Mouse (Mus musculus) left cerebral cortex, postnatal 25 days (tissue): ENCODE data around the gene Adamts9. TPM values are rescaled to one million over a fixed set of nuclear protein-coding genes. Genes with fewer than 3 reads are reported as not detected.

Experiments used
- DNase-seq, 2 experiments: peaks; one replicate each; pipeline ENCODE4 v3.0.0; 2022; ENCODE audit warnings: low spot score in 2 of 2, mixed read lengths in 1 of 2
- intact Hi-C: fragments of 180-260 bp; cut with DNase I; formaldehyde crosslinking; loops from one replicate; pipeline ENCODE4 v1.15.1; 2025
- total RNA-seq, 2 experiments: library from RNA; stranded (reverse); gene quantifications; 2 replicates each; pipeline ENCODE4 v1.2.3; 2021

The Adamts9 gene
- total RNA-seq, 2 experiments from 2014 or later: 2.9 to 3.0 TPM

DNA sequence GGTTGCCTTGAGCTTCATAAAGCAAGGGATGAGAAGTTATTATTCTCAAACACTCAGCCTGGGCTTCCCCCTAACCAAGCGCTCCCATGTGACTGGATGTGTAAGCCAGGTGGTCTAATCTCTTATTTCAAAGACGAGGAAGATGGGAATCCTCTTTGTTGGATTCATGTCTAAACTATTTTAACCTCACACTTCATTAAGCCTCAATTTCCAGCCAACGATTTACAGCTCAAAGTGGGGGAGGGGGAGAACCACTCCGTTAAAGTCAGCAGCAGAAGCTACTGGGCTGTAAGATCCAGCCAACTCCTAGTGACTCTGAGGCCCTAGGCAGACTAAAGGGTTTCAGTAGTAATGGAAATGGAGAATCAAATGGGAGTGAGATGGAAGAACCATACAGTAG, 71.5 kb downstream of the Adamts9 start:
- no peak for DNase-seq
- intact Hi-C loops: no loop called here

DNA sequence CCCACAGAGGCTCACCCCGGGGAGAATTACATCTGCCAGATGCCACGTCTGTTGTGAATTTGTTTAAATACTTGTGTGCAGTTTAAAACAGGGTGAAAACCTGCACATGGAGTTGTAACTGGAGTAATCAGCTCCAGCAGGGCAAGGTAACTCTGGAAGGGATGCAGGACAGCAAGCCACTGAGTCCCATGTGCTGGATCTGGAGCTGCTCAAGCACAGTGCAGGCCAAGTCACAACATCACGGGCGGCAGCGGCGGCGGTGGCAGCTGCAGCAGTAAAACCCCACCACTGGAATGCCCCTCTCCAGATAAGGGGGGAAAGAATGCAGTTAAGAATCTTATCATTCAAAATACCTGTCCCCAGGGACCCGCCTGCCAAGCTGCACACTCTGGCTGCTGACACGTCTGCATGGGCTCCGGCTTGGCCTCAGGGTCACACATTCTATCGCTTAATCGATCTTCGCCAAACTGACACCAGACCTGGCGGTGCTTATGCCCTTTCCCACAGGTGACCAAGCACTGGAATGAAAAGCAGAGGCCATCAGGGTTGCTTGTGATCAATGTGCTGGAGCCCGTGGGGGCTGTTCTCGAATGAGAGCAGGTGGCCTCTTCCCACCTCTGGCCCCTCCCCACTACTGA, 73.6 kb downstream of the Adamts9 start:
- no peak for DNase-seq
- intact Hi-C loops: no loop called here

GRCm38 (mm10) chr6:92869089-92869581, 74.2 kb downstream of the Adamts9 start, which contains the start of gene Gm15737:
Gene Gm15737 (plus strand): TSS chr6:92869357.
- intact Hi-C loops: no loop called here
- peak; percentile 43 to 64 for DNase-seq

- intact Hi-C loops: no loop called here
- no peak for DNase-seq
Observed at GRCm38 (mm10) chr6:92862599-92862998, 80.7 kb downstream of the Adamts9 start.

DNA sequence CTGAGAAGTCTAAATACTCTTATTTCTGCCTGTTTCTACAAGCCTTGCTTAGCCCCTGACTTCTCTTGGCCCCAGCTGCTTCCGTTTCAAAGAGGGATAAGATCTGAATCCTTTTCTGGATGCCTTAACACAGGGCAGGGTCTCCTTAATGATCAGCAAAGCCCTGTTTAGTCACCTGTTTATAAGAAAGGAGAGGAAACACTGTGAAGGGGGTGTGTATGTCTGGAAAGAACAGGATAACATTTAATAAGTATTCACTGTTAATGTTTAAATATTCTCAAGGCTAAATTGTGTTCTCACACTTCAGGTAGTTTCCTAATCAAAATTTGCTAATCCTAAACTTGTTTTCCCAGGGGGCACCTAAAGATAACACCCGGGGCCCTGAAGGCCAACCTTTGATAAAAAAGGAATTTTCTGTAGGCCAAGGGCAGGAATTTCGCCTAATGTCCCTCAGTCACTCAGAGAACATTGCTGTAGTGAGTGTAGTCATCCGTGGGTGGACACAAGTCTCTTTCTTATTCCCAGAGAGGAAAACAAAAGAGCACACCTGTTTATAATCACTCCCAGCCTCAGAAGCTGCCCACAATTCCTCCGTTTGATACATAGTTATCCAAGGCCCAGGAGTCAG, 82.9 kb downstream of the Adamts9 start:
- no peak for DNase-seq
- intact Hi-C loops: no loop called here

GRCm38 (mm10) chr6:92858721-92859510, 84.4 kb downstream of the Adamts9 start:
- peak in 1 of 2 experiments; percentile 10 for DNase-seq
- intact Hi-C loops: no loop called here

DNA sequence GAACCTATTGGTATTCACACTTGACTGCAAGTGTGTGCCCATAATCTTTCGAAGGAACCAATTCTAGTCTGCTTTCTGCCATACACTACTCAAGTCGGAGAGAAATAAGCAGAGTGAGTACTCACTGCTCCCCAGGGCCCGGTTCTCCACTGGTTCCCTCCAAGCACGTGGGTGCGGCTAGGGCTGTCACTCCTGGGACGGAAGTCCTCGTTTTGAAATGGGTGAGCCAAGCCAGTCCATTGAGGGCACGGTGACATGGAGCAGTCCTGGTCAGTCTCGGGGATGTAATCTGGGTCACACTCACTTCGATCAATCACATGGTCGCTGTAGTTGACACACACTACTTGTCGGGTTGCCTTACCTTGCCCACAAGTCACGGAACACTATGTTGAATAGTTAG, 85.5 kb downstream of the Adamts9 start:
- no peak for DNase-seq
- intact Hi-C loops: no loop called here

DNA sequence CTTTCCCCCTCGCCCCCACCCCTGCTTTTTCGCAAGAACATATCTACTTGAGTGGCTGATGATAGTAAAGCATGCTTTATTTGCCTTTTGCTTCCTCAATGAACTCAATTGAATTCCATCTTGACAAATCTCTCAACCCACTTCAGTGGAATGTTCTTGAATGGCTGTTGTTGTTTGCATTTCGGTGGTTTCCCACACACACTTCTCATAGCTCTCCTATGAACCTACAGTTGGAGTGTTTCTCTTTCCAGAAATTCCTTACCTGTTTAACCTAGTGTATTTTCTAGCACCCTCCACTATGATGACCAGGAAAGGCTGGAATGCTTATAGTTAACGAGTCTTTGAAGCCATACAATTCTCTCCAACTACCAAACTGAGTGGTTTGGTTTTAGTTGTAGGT, 88.4 kb downstream of the Adamts9 start:
- DNase-seq: no peak
- intact Hi-C loops: no loop called here

- intact Hi-C loops: no loop called here
- peak; percentile 76 to 83 for DNase-seq
Observed at GRCm38 (mm10) chr6:92850250-92850649, 93.0 kb downstream of the Adamts9 start.

GRCm38 (mm10) chr6:92849208-92849607, 94.1 kb downstream of the Adamts9 start:
- DNase-seq: no peak
- intact Hi-C loops: no loop called here

GRCm38 (mm10) chr6:92846614-92847013, 96.7 kb downstream of the Adamts9 start:
- intact Hi-C loops: no loop called here
- no peak for DNase-seq

- no peak for DNase-seq
- intact Hi-C loops: no loop called here
Observed at GRCm38 (mm10) chr6:92845898-92846297, 97.4 kb downstream of the Adamts9 start.

DNA sequence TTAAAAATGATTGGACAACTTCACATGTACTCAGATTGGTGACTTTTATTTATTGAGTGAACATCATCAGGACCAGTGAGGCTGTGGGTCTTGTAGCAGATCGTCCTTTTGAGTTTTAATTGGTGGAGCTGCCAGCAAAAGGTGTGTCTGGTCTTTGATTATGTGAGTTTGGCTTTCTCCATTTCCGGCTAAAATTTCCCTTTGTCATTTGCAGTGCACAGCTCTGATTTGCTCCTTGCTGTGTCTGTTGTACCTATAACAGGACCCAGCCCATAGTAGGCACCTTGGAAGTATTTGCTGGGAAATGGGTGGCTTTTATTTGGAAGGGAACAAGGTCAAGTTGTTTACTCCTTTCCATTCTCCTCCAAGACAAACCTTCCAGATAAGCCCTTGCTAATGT, 99.8 kb downstream of the Adamts9 start:
- intact Hi-C loops: no loop called here
- DNase-seq: no peak

- intact Hi-C loops: no loop called here
- no peak for DNase-seq
Observed at GRCm38 (mm10) chr6:92842000-92842399, 101.3 kb downstream of the Adamts9 start.

DNA sequence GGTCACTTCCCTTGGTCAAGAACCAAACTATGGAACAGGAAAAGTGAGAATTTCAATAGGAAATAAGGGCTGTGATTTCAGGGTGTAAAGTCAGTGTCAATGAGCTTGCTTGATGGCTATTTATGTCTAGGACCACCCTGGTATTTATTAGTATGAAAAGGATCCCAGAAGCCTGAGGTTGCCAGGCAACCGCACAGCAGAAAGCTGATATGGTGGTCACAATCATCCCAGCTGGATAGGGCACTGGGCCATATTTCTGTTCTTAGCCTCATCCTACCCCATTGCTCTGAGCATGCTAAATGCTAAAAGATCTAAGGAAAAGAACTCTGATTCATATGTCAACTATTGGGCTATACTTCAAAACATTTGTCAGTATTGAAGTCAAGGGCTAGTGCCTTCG, 112.2 kb downstream of the Adamts9 start:
- intact Hi-C loops: no loop called here
- no peak for DNase-seq

DNA sequence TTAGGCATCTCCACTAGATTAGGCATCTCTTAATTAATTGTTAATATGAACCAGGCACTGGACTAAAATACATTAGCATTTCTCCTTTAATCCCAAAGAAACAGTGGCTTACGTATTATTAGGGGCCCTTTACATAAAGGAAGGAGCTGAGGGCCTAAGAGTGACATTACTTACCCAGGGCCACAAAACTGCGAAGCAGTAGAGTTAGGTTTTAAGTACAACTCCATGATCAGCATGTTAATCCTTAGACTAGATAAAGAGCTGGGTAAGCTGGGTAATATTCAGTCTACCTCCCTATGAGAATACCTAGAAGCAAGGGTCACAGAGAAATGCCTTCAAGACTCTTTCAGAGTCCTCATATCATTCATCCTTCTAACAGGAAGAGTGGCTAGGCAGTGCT, 114.1 kb downstream of the Adamts9 start:
- no peak for DNase-seq
- intact Hi-C loops: no loop called here

DNA sequence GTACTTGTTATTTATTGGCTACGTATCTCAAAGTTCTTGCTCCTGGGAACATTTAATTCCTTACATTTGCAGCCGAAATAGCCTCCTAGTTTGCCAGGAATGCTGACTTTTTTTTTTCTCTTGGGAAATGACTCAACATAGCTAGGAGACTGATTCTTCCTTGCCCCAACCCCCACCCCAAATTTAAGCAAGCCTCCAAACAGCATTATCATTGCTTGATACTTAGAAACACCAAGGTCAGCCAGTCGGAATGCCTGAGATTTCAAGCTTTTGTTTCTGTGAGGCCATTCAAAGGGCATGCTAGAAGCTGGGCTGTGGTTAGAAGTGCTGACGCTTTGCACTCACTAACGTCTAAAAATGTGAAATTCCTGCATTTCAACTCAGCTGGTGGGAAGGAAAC, 115.9 kb downstream of the Adamts9 start:
- intact Hi-C loops: no loop called here
- no peak for DNase-seq

DNA sequence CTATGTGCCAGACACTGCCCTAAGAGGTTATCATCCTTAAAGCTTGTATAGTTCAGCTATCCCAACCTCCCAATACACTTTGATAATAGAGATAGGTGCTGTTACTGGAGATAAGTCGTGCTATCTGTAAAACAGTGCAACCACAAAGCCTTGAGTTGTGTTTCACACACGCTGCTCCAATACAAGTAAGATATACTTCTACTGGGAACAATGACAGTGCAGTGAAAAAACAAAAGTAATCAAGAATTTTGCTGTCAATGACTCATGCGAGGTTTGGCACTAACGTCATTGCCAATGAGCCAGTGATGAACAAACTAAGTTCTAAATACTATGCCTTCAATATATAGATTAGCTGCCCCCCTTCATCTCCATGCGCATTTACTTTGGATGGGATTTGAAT, 116.7 kb downstream of the Adamts9 start:
- no peak for DNase-seq
- intact Hi-C loops: no loop called here

DNA sequence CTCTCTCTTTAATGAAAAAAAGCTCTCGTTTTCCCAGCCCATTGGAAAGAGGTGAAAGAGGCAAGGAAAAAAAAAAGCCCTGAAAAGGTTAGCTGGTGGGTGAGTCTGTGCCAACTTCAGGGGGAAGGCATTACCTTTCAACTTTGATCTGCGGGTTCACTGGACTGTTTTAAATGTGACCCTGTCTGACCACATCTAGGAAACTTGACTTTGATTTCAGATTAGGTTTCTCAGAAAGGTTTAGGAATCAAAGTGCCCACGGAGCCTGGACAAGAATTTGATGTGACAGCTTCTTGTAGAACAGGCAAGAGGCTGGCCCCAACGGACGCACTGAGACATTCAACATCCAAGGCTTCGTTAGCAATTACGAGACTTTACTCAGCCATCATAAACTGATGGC, 119.3 kb downstream of the Adamts9 start:
- intact Hi-C loops: no loop called here
- DNase-seq: no peak

GRCm38 (mm10) chr6:92822006-92822405, 121.3 kb downstream of the Adamts9 start:
- DNase-seq: no peak
- intact Hi-C loops: no loop called here

- DNase-seq: no peak
- intact Hi-C loops: no loop called here
Observed at GRCm38 (mm10) chr6:92821606-92822005, 121.7 kb downstream of the Adamts9 start.
